Mouse (Mus musculus) testis, adult 2 months (tissue): ENCODE data around the gene Hoxa1.

Source experiments
- CTCF ChIP-seq: fragments of 200-500 bp; IDR thresholded peaks from 2 replicates; pipeline ENCODE4 v1.5.1; 2012; ENCODE audit warnings: low read depth, mild to moderate bottlenecking, inconsistent platforms, low read length, moderate library complexity; ENCODE audit not compliant: control insufficient read depth, insufficient read depth, insufficient replicate concordance
- POLR2A ChIP-seq: fragments of 200-500 bp; IDR thresholded peaks from 2 replicates; pipeline ENCODE4 v1.6.1; 2012; ENCODE audit warnings: low read depth, mild to moderate bottlenecking, inconsistent platforms, low read length, moderate library complexity; ENCODE audit not compliant: control insufficient read depth

DNA sequence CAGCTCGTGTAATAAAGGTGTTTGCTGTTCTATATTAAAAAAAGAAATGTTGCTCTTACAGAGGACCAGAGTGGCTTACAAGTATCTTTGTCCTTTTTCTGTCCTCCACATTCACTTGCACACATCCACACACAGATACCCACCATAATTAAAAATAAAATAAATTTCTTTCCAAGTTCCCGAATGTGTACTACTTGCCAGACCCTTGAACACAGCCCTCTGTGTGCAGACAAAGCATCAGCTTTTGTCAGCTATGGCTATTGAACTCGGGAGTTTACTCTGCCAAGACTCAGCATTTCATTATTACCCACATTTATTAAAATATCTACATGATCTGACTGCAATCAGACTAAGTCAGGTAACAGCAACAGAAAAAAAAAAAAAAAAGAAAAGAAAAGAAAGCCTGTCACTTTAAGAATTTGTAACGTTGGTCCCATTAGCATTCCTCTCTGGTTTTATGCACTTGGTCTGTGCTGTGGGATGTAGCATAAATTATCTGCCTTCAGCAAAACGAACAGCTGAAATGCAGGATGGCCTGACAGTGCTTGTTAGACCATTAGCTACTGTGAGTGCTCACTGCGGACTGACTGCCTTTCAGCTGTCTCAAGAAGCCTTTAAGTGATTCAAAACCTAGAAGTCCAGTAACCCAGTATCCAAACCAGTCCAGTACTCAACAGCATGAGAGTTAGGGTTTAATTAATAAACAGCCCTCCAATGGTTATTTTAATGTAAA lies 39.0 kb downstream of the Hoxa1 start:
- TF ChIP-seq CTCF (no peak), POLR2A (no peak)
